Mouse (Mus musculus): ENCODE measurements around the gene Scn8a. TPM values are rescaled to one million over a fixed set of nuclear protein-coding genes. Genes with fewer than 3 reads are reported as not detected.

Gene Scn8a
- polyA plus RNA-seq, 1 experiment from 2014 or later, result 15.1 TPM

DNA sequence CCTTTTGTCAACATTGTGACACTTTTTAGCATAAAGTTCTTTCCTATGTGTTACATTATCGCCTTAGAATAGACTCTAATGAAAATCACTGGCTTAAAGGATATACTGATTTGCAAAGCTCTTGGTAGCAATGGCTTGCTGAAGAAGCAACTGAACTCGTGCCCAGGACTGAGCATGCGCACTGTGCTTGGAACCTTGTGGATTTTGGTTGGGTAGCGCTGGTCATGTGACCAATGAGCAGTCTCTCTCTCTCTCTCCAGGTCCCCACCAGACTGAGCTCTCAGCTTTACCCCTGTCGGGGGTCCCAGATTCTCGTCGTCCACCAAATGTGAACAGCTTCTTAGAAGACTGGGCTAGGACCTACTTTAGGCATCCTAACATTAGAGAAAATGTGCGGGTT, 32.9 kb upstream of the Scn8a start:
- peaks cover 6% of the 10 kb centered on the region; the same call in 1 of the 2 replicates for H3K9me3 ChIP-seq (ENCODE audit: control insufficient read depth, low read length)
- no peaks in the 10 kb centered on the region for H3K27me3 ChIP-seq (ENCODE audit: control insufficient read depth, insufficient read depth, low read length)
- H3K4me3 ChIP-seq (ENCODE audit: low read length), result no peak overlapping the region
- ATAC-seq (ENCODE audit: low FRiP score, low TSS enrichment), result no peak
- no peaks in the 10 kb centered on the region for H3K36me3 ChIP-seq (ENCODE audit: control insufficient read depth, insufficient read depth, low read length)
- H3K9ac ChIP-seq (ENCODE audit: low read depth, low read length), result no peak overlapping the region
- H3K27ac ChIP-seq (ENCODE audit: low read depth, low read length), result no peak overlapping the region
- no peaks in the 10 kb centered on the region for H3K4me1 ChIP-seq (ENCODE audit: control insufficient read depth, insufficient read depth, low read length)
- WGBS, result 88% methylated on average over 8 of the region's 8 CpGs
- H3K4me2 ChIP-seq (replicated peaks; ENCODE audit: low read depth, low read length), result no peak overlapping the region

DNA sequence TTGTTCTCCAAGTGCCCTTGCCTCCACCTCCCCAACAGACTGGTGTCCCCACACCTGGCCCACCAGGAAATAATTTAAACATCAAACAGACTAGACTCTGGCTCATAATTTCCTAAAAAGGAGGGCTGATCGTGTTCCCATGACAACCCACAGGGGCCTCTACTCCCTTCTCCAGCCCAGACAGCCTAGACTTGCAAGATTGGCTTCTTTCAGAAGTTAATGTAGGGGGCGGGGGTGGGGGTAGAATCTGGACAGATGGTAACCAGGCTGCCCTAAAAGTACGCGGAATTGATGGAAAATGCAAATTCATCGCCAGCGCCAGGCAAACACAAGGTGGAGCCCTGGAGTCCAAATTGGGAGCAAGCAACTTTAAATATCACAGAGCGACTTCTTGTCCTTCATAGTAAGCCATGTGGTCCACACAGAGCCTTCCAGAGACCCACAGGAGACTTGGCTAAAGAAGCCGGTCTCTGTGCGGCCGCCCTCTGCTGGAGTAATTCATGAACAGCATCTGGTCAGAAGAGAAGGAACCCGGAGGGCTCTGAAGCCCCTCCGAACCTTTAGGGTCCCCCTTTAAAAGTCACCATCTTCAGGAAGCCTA, 31.0 kb upstream of the Scn8a start:
- ATAC-seq (ENCODE audit: low FRiP score, low TSS enrichment), result peak; percentile 73
- H3K4me1 ChIP-seq (ENCODE audit: control insufficient read depth, insufficient read depth, low read length), result no peaks in the 10 kb centered on the region
- peaks cover 6% of the 10 kb centered on the region; the same call in 1 of the 2 replicates for H3K9me3 ChIP-seq (ENCODE audit: control insufficient read depth, low read length)
- no peak overlapping the region for H3K4me3 ChIP-seq (ENCODE audit: low read length)
- no peak overlapping the region for H3K4me2 ChIP-seq (replicated peaks; ENCODE audit: low read depth, low read length)
- WGBS, result 35% methylated on average over 12 of the region's 12 CpGs
- H3K9ac ChIP-seq (ENCODE audit: low read depth, low read length), result no peak overlapping the region
- no peaks in the 10 kb centered on the region for H3K27me3 ChIP-seq (ENCODE audit: control insufficient read depth, insufficient read depth, low read length)
- no peaks in the 10 kb centered on the region for H3K36me3 ChIP-seq (ENCODE audit: control insufficient read depth, insufficient read depth, low read length)
- H3K27ac ChIP-seq (ENCODE audit: low read depth, low read length), result no peak overlapping the region

DNA sequence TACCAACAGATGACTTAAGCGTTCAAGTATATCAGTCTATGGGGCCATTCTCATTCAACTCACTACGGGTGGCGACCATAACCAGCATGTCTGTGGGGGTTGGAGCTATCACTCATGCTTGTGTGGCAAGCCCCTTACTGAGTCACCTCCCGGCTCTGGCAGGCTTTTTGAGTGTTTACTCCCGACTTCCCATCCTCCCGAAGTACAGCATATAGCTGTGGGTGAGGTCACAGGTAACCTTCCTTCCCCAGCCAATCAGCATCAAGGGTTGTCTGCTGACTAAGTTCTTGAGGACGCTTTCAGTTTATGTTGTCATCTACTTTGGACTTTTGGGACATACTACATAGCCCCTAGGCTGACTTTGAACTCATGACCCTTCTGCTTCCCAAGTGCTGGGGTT, 25.3 kb upstream of the Scn8a start:
- Histone ChIP-seq H3K9ac (ENCODE audit: low read depth, low read length) (no peak overlapping the region), H3K27ac (ENCODE audit: low read depth, low read length) (no peak overlapping the region), H3K9me3 (ENCODE audit: control insufficient read depth, low read length) (peaks cover 6% of the 10 kb centered on the region; the same call in 1 of the 2 replicates), H3K4me2 (replicated peaks; ENCODE audit: low read depth, low read length) (no peak overlapping the region), H3K27me3 (ENCODE audit: control insufficient read depth, insufficient read depth, low read length) (no peaks in the 10 kb centered on the region), H3K36me3 (ENCODE audit: control insufficient read depth, insufficient read depth, low read length) (no peaks in the 10 kb centered on the region), H3K4me3 (ENCODE audit: low read length) (no peak overlapping the region), H3K4me1 (ENCODE audit: control insufficient read depth, insufficient read depth, low read length) (peaks cover 8% of the 10 kb centered on the region; the same call in 1 of the 2 replicates)
- WGBS, result 82% methylated on average over 7 of the region's 7 CpGs
- ATAC-seq (ENCODE audit: low FRiP score, low TSS enrichment), result no peak

DNA sequence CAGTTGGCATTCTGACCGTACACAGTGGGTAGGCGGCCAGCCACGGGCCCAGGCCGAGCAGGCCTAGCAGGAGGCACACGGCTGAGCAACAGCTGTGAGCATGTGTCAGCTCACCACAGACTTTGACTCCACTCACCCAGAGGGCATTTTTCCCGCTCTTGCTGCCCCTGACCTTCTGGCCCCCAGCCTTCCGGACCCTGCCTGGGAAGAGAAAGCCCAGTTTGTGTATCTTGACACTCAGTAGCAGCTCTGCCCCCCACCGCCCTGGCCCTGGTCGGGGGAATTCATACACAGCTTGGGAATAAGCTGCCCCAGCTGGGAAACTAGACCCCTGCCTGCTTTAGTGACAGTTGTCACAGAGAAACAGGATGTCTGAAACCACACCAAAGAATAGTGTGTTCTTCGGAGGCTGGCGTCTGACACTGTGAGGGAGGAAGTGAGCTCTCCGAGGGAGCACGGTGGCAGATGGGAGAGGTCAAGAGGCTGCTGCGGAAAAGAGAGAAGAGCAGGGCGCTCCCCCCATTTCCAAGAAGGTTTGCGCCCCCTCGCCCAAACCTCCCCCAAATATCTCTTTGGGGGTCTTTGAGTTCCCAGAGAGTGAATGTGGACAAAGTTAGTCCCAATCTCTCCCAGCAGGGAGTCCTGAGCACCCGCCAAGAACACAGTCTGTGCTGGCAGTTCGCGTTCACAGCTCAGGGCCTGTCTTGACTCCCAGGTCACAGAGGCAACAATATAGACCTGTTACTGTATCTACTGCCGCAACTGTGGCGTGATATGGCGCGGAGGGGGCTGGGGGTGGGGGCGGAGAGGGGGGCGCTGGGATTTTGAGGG, 24.4 kb upstream of the Scn8a start:
- H3K4me2 ChIP-seq (replicated peaks; ENCODE audit: low read depth, low read length), result no peak overlapping the region
- H3K9ac ChIP-seq (ENCODE audit: low read depth, low read length), result no peak overlapping the region
- peaks cover 6% of the 10 kb centered on the region; the same call in 1 of the 2 replicates for H3K9me3 ChIP-seq (ENCODE audit: control insufficient read depth, low read length)
- WGBS, result 44% methylated on average over 26 of the region's 26 CpGs
- no peaks in the 10 kb centered on the region for H3K36me3 ChIP-seq (ENCODE audit: control insufficient read depth, insufficient read depth, low read length)
- 0 out of 2 replicates have a peak overlapping the region, but pooled peaks have one; percentile 7 for H3K27ac ChIP-seq (ENCODE audit: low read depth, low read length)
- H3K4me3 ChIP-seq (ENCODE audit: low read length), result no peak overlapping the region
- peaks cover 8% of the 10 kb centered on the region; the same call in 1 of the 2 replicates for H3K4me1 ChIP-seq (ENCODE audit: control insufficient read depth, insufficient read depth, low read length)
- ATAC-seq (ENCODE audit: low FRiP score, low TSS enrichment), result peak; percentile 43; the same call in 1 of the 2 replicates
- H3K27me3 ChIP-seq (ENCODE audit: control insufficient read depth, insufficient read depth, low read length), result no peaks in the 10 kb centered on the region

DNA sequence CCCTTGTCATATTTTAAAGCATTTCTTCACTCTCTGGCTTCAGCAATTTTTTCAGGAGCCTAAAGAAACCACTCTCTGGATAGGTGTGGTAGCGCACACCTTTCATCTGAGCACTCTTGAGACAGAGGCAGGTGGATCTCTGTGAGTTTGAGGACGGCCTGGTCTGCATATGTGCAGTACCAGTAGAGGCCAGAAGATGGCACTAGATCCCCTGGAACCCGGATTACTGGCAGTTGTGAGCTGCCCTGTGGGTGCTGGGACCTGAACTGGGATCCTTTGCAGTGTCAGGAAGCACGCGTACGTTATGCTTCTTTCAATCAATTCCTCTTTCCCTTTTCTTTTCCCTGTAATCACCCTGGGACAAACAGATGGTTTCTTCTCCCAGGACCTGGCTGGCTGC, 22.5 kb upstream of the Scn8a start:
- WGBS, result 87% methylated on average over 6 of the region's 6 CpGs
- Histone ChIP-seq H3K4me3 (ENCODE audit: low read length) (no peak overlapping the region), H3K36me3 (ENCODE audit: control insufficient read depth, insufficient read depth, low read length) (no peaks in the 10 kb centered on the region), H3K9ac (ENCODE audit: low read depth, low read length) (no peak overlapping the region), H3K9me3 (ENCODE audit: control insufficient read depth, low read length) (peaks cover 6% of the 10 kb centered on the region; the same call in 1 of the 2 replicates), H3K4me1 (ENCODE audit: control insufficient read depth, insufficient read depth, low read length) (peaks cover 8% of the 10 kb centered on the region; the same call in 1 of the 2 replicates), H3K27ac (ENCODE audit: low read depth, low read length) (no peak overlapping the region), H3K27me3 (ENCODE audit: control insufficient read depth, insufficient read depth, low read length) (no peaks in the 10 kb centered on the region), H3K4me2 (replicated peaks; ENCODE audit: low read depth, low read length) (no peak overlapping the region)
- ATAC-seq (ENCODE audit: low FRiP score, low TSS enrichment), result no peak

DNA sequence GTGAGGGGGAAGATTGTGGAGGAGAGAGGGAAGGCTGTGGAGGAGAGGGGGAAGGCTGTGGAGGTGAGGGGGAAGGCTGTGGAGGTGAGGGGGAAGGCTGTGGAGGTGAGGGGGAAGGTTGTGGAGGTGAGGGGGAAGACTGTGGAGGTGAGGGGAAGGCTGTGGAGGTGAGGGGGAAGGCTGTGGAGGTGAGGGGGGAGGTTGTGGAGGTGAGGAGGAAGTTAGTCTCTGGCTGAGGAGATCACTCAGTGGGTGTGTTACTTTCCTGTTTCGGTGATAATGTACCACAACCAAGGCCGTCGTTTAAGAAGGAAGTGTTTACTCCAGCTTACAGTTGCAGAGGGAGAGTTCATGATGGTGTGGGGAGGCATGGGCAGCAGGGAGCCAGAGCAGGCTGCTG, 12.1 kb upstream of the Scn8a start:
- Histone ChIP-seq H3K36me3 (ENCODE audit: control insufficient read depth, insufficient read depth, low read length) (no peaks in the 10 kb centered on the region), H3K9ac (ENCODE audit: low read depth, low read length) (no peak overlapping the region), H3K4me1 (ENCODE audit: control insufficient read depth, insufficient read depth, low read length) (no peaks in the 10 kb centered on the region), H3K27me3 (ENCODE audit: control insufficient read depth, insufficient read depth, low read length) (no peaks in the 10 kb centered on the region), H3K9me3 (ENCODE audit: control insufficient read depth, low read length) (no peaks in the 10 kb centered on the region), H3K27ac (ENCODE audit: low read depth, low read length) (no peak overlapping the region), H3K4me3 (ENCODE audit: low read length) (no peak overlapping the region), H3K4me2 (replicated peaks; ENCODE audit: low read depth, low read length) (no peak overlapping the region)
- ATAC-seq (ENCODE audit: low FRiP score, low TSS enrichment), result no peak
- WGBS, result 88% methylated on average over 3 of the region's 3 CpGs

DNA sequence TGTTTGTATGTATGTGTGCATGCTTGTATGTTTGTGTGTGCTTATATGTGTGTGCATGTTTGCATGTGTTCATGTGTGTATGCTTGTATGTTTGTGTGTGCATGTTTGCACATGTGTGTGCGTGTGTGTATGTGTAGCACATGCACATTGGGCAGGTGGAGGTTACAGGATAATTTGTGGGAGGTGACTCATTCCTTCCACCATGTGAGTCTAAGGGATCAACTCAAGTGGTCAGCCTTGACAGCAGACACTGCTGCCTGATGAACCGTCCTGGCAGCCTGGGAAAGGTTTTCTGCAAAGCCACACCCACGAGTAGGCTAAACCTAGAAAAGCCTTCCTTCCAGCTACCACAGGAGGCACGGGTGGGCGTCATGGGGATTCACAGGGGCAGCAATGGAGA, 8.8 kb upstream of the Scn8a start:
- H3K9ac ChIP-seq (ENCODE audit: low read depth, low read length), result no peak overlapping the region
- no peaks in the 10 kb centered on the region for H3K36me3 ChIP-seq (ENCODE audit: control insufficient read depth, insufficient read depth, low read length)
- H3K27me3 ChIP-seq (ENCODE audit: control insufficient read depth, insufficient read depth, low read length), result no peaks in the 10 kb centered on the region; the same call in 1 of the 2 replicates
- H3K9me3 ChIP-seq (ENCODE audit: control insufficient read depth, low read length), result no peaks in the 10 kb centered on the region
- no peaks in the 10 kb centered on the region for H3K4me1 ChIP-seq (ENCODE audit: control insufficient read depth, insufficient read depth, low read length)
- ATAC-seq (ENCODE audit: low FRiP score, low TSS enrichment), result no peak
- 38% methylated on average over 5 of the region's 5 CpGs for WGBS
- no peak overlapping the region for H3K27ac ChIP-seq (ENCODE audit: low read depth, low read length)
- no peak overlapping the region for H3K4me2 ChIP-seq (replicated peaks; ENCODE audit: low read depth, low read length)
- no peak overlapping the region for H3K4me3 ChIP-seq (ENCODE audit: low read length)

DNA sequence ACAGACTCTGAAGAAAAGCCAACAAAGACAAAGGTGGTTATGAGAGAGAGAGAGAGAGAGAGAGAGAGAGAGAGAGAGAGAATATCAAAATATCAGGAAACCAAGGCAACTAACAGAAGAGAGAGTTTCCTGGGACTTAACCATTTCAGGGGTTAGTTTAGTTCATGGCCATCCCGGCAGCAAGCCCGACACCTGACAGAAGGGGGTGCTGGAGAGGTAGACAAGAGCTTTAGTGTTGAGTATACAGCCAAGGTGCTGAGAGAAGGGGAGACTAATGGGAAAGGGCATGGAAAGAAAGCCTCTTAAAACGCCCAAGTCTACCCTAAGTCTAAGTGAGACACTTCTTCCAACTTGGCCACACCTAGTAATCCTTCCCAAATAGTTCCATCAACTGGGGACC, 4.1 kb upstream of the Scn8a start:
- Histone ChIP-seq H3K4me3 (ENCODE audit: low read length) (no peak overlapping the region), H3K36me3 (ENCODE audit: control insufficient read depth, insufficient read depth, low read length) (no peaks in the 10 kb centered on the region), H3K4me1 (ENCODE audit: control insufficient read depth, insufficient read depth, low read length) (no peaks in the 10 kb centered on the region), H3K9ac (ENCODE audit: low read depth, low read length) (no peak overlapping the region), H3K9me3 (ENCODE audit: control insufficient read depth, low read length) (no peaks in the 10 kb centered on the region), H3K27ac (ENCODE audit: low read depth, low read length) (no peak overlapping the region), H3K27me3 (ENCODE audit: control insufficient read depth, insufficient read depth, low read length) (peaks cover 9% of the 10 kb centered on the region), H3K4me2 (replicated peaks; ENCODE audit: low read depth, low read length) (no peak overlapping the region)
- WGBS, result 54% methylated on average over 3 of the region's 3 CpGs
- ATAC-seq (ENCODE audit: low FRiP score, low TSS enrichment), result no peak
